Mouse (Mus musculus) forebrain, postnatal 0 days (tissue): ENCODE results near the gene Mamstr. TPM values are rescaled to one million over a fixed set of nuclear protein-coding genes. Genes with fewer than 3 reads are reported as not detected.
A peak's percentile ranks its signal among the peaks of the same experiment; 100 is the strongest.

Experiments
- ATAC-seq: fragments of 200-750 bp; cut with Nextera tagmentation; 2 replicates; pipeline ENCODE4 v1.8.0; 2017; ENCODE audit warnings: mild to moderate bottlenecking, moderate library complexity
- DNase-seq: peaks from one replicate; pipeline ENCODE4 v3.0.0-alpha.2; 2015
- H3K27ac ChIP-seq: fragments of 300-500 bp; sonication (generic); 2 replicates; pipeline ENCODE4 v1.5.1; 2014; ENCODE audit warnings: low read depth, mild to moderate bottlenecking, antibody characterized with exemption, low read length, moderate library complexity, mixed read lengths
- H3K27me3 ChIP-seq: fragments of 300-500 bp; sonication (generic); 2 replicates; pipeline ENCODE4 v1.6.1; 2014; ENCODE audit warnings: mild to moderate bottlenecking, low read length, mixed read lengths; ENCODE audit not compliant: insufficient read depth
- H3K36me3 ChIP-seq: fragments of 300-500 bp; sonication (generic); 2 replicates; pipeline ENCODE4 v1.6.1; 2014; ENCODE audit warnings: mild to moderate bottlenecking, moderate library complexity; ENCODE audit not compliant: insufficient read depth
- H3K4me1 ChIP-seq: fragments of 300-500 bp; sonication (generic); 2 replicates; pipeline ENCODE4 v1.6.1; 2014; ENCODE audit warnings: antibody characterized with exemption; ENCODE audit not compliant: insufficient read depth
- H3K4me2 ChIP-seq: fragments of 300-500 bp; sonication (generic); 2 replicates; pipeline ENCODE4 v1.6.1; 2014; ENCODE audit warnings: low read depth, mild to moderate bottlenecking, moderate library complexity
- H3K4me3 ChIP-seq: fragments of 300-500 bp; sonication (generic); 2 replicates; pipeline ENCODE4 v1.5.1; 2014; ENCODE audit warnings: low read depth, low read length, mixed read lengths
- H3K9ac ChIP-seq: fragments of 300-500 bp; sonication (generic); 2 replicates; pipeline ENCODE4 v1.6.1; 2014; ENCODE audit warnings: mild to moderate bottlenecking
- H3K9me3 ChIP-seq: fragments of 300-500 bp; sonication (generic); 2 replicates; pipeline ENCODE4 v1.6.1; 2016; ENCODE audit warnings: low read length
- CTCF ChIP-seq: sonication (generic); IDR thresholded peaks from 2 replicates; pipeline ENCODE4 v1.5.1; 2016; ENCODE audit warnings: antibody characterized with exemption, control low read depth, low read depth
- WGBS: fragments of 180-500 bp; shearing (Covaris S2); extraction: QIAGEN DNeasy Blood & Tissue Kit; methylation state at CpG from one replicate; pipeline ENCODE4 v1.1.7; 2014; 5-methylcytosine and 5-hydroxymethylcytosine counted together
- polyA plus RNA-seq: library from polyadenylated mRNA; unstranded; fragments of >200 nt; fragmentation: Nextera tagmentation; extraction: Ambion mirVana; gene quantifications from 2 replicates; pipeline ENCODE4 v1.2.1, GENCODE M21; 2015
- total RNA-seq: library from RNA; depleted of rRNA; stranded (reverse); fragments of >200 nt; gene quantifications from 2 replicates; pipeline ENCODE4 v1.2.3, GENCODE M21; 2014; rRNA removed

The Mamstr gene
- total RNA-seq (2.2 and 2.8 TPM in 2 replicates), polyA plus RNA-seq (2.6 TPM in 2 replicates)

GRCm38 (mm10) chr7:45639561-45640027 lies at the start of gene Mamstr:
TSS of gene Mamstr (plus strand) at chr7:45639977.
- ATAC-seq (no peak), DNase-seq (no peak)
- Histone ChIP-seq H3K4me2 (no peak within 1 kb of the TSS), H3K27ac (no peak within 1 kb of the TSS; the same call in 1 of the 2 replicates), H3K9me3 (no peaks in the 10 kb centered on the region), H3K4me3 (no peak within 1 kb of the TSS), H3K4me1 (peaks cover 13% of the 10 kb centered on the region; the same call in 1 of the 2 replicates), H3K27me3 (no peaks in the 10 kb centered on the region), H3K36me3 (peaks cover 10% of the 10 kb centered on the region; the same call in 1 of the 2 replicates), H3K9ac (no peak within 1 kb of the TSS)
- 29% methylated on average over 19 of the region's 19 CpGs for WGBS
- no peak for TF ChIP-seq CTCF

- Histone ChIP-seq H3K27me3 (no peaks in the 10 kb centered on the region), H3K4me2 (no peak overlapping the region), H3K4me3 (no peak overlapping the region), H3K9ac (no peak overlapping the region), H3K9me3 (no peaks in the 10 kb centered on the region), H3K36me3 (peaks cover 3% of the 10 kb centered on the region), H3K27ac (no peak overlapping the region), H3K4me1 (no peaks in the 10 kb centered on the region)
- ATAC-seq (no peak), DNase-seq (no peak)
- TF ChIP-seq CTCF = peak; percentile 30
- 64% methylated on average over 3 of the region's 3 CpGs for WGBS
Observed at GRCm38 (mm10) chr7:45590874-45591273, 48.9 kb upstream of the Mamstr start.

- 79% methylated on average over 7 of the region's 7 CpGs for WGBS
- no peak overlapping the region for H3K4me3 ChIP-seq
- no peak for ATAC-seq
Observed at GRCm38 (mm10) chr7:45591880-45592279, 47.9 kb upstream of the Mamstr start.

GRCm38 (mm10) chr7:45593118-45593815 lies 46.5 kb upstream of the Mamstr start:
- WGBS = 24% methylated on average over 10 of the region's 10 CpGs
- peak; percentile 81 for DNase-seq
- ATAC-seq = no peak
- H3K4me2 ChIP-seq = no peak overlapping the region
- no peaks in the 10 kb centered on the region for H3K36me3 ChIP-seq
- TF ChIP-seq CTCF = peak; percentile 89
- H3K9ac ChIP-seq = no peak overlapping the region
- H3K4me3 ChIP-seq = no peak overlapping the region
- no peaks in the 10 kb centered on the region for H3K4me1 ChIP-seq
- H3K27me3 ChIP-seq = no peaks in the 10 kb centered on the region
- H3K27ac ChIP-seq = no peak overlapping the region
- H3K9me3 ChIP-seq = no peaks in the 10 kb centered on the region

More at GRCm38 (mm10) chr7:45591880-45592279, 47.9 kb upstream of the Mamstr start:
- Histone ChIP-seq H3K27me3 (no peaks in the 10 kb centered on the region), H3K4me1 (no peaks in the 10 kb centered on the region), H3K4me2 (no peak overlapping the region), H3K36me3 (no peaks in the 10 kb centered on the region), H3K9ac (no peak overlapping the region), H3K27ac (no peak overlapping the region), H3K9me3 (no peaks in the 10 kb centered on the region)
- TF ChIP-seq CTCF = no peak
- DNase-seq = no peak

GRCm38 (mm10) chr7:45595176-45595575 lies 44.6 kb upstream of the Mamstr start:
- no peak for TF ChIP-seq CTCF
- ATAC-seq = no peak
- no peak overlapping the region for H3K27ac ChIP-seq
- no peaks in the 10 kb centered on the region for H3K27me3 ChIP-seq
- DNase-seq = no peak
- H3K36me3 ChIP-seq = no peaks in the 10 kb centered on the region
- no peaks in the 10 kb centered on the region for H3K4me1 ChIP-seq
- H3K4me3 ChIP-seq = no peak overlapping the region
- no peaks in the 10 kb centered on the region for H3K9me3 ChIP-seq
- H3K4me2 ChIP-seq = no peak overlapping the region
- no peak overlapping the region for H3K9ac ChIP-seq
- 83% methylated on average over 4 of the region's 4 CpGs for WGBS

GRCm38 (mm10) chr7:45596107-45596506 lies 43.7 kb upstream of the Mamstr start:
- Histone ChIP-seq H3K9me3 (no peaks in the 10 kb centered on the region), H3K4me3 (no peak overlapping the region), H3K27ac (no peak overlapping the region), H3K36me3 (no peaks in the 10 kb centered on the region), H3K27me3 (no peaks in the 10 kb centered on the region), H3K4me2 (no peak overlapping the region), H3K4me1 (no peaks in the 10 kb centered on the region), H3K9ac (no peak overlapping the region)
- 92% methylated on average over 1 of the region's 1 CpGs for WGBS
- DNase-seq = no peak
- ATAC-seq = no peak
- no peak for TF ChIP-seq CTCF

- H3K9me3 ChIP-seq = no peaks in the 10 kb centered on the region
- no peak overlapping the region for H3K27ac ChIP-seq
- H3K4me3 ChIP-seq = no peak overlapping the region
- H3K9ac ChIP-seq = no peak overlapping the region
- 88% methylated on average over 5 of the region's 5 CpGs for WGBS
- no peak for TF ChIP-seq CTCF
- no peaks in the 10 kb centered on the region for H3K27me3 ChIP-seq
- no peak overlapping the region for H3K4me2 ChIP-seq
- H3K36me3 ChIP-seq = no peaks in the 10 kb centered on the region
- DNase-seq = no peak
- no peak for ATAC-seq
- H3K4me1 ChIP-seq = no peaks in the 10 kb centered on the region
Observed at GRCm38 (mm10) chr7:45597013-45597412, 42.8 kb upstream of the Mamstr start.
